Mouse (Mus musculus) embryonic facial prominence, embryonic 15.5 days (tissue): ENCODE results near the gene 1700049E17Rik2. TPM values are rescaled to one million over a fixed set of nuclear protein-coding genes. Genes with fewer than 3 reads are reported as not detected.
"Not testable (repeated sequence)": the region's sequence is repeated elsewhere in the genome, so short reads cannot be mapped to it uniquely, and the experiment has no call there.

ENCODE experiments used
- ATAC-seq: fragments of 200-750 bp; cut with Nextera tagmentation; 2 replicates; pipeline ENCODE4 v1.8.0; 2017; ENCODE audit warnings: low read depth, moderate TSS enrichment; ENCODE audit not compliant: insufficient number of reproducible peaks, low FRiP score, low TSS enrichment
- H3K27ac ChIP-seq: fragments of 300-500 bp; sonication (generic); replicated peaks from 2 replicates; pipeline ENCODE4 v1.5.1; 2015; ENCODE audit warnings: mild to moderate bottlenecking, inconsistent platforms
- H3K27me3 ChIP-seq: fragments of 300-500 bp; sonication (generic); 2 replicates; pipeline ENCODE4 v1.6.1; 2015; ENCODE audit warnings: inconsistent platforms
- H3K36me3 ChIP-seq: fragments of 300-500 bp; sonication (generic); 2 replicates; pipeline ENCODE4 v1.6.1; 2015; ENCODE audit warnings: mild to moderate bottlenecking, inconsistent platforms
- H3K4me1 ChIP-seq: fragments of 300-500 bp; sonication (generic); 2 replicates; pipeline ENCODE4 v1.6.1; 2015; ENCODE audit warnings: inconsistent platforms
- H3K4me2 ChIP-seq: fragments of 300-500 bp; sonication (generic); replicated peaks from 2 replicates; pipeline ENCODE4 v1.6.1; 2015; ENCODE audit warnings: mild to moderate bottlenecking, inconsistent platforms
- H3K4me3 ChIP-seq: fragments of 300-500 bp; sonication (generic); replicated peaks from 2 replicates; pipeline ENCODE4 v1.5.1; 2015; ENCODE audit warnings: mild to moderate bottlenecking, inconsistent platforms
- H3K9ac ChIP-seq: fragments of 300-500 bp; sonication (generic); 2 replicates; pipeline ENCODE4 v1.6.1; 2015; ENCODE audit warnings: inconsistent platforms
- H3K9me3 ChIP-seq: fragments of 300-500 bp; sonication (generic); replicated peaks from 2 replicates; pipeline ENCODE4 v1.6.1; 2016; ENCODE audit warnings: inconsistent platforms
- WGBS: fragments of 180-500 bp; shearing (Covaris S2); methylation state at CpG from one replicate; pipeline ENCODE4 v1.1.7; 2015; 5-methylcytosine and 5-hydroxymethylcytosine counted together
- polyA plus RNA-seq: library from polyadenylated mRNA; unstranded; fragments of >200 nt; fragmentation: Nextera tagmentation; extraction: Ambion mirVana; gene quantifications from 2 replicates; pipeline ENCODE4 v1.2.1, GENCODE M21; 2015

The 1700049E17Rik2 gene
- not detected in 2 replicates for polyA plus RNA-seq

DNA sequence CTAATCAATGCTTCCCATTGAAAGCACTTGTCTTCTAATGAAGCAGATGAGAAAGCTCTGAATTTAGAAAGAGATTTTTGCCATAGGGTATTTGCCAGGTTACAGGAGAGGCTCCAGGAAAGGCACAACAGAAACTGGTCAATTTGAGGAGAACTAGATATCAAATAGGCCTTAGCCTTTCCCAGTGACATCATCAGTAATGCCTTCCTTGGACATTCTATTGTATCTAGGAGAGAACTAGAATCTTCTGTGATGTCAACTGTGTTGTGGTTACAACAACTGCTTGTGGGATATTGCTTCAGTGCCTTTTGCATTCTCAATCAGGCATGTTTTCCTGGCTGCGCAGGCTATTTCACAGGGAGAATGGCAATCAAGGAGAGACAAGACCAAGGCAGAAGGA, at the start of gene 1700049E17Rik2:
Gene 1700049E17Rik2, plus strand, starts transcription at position 301 of the 400 bp plus-strand sequence.
- H3K4me3 ChIP-seq, H3K27ac ChIP-seq, H3K4me2 ChIP-seq, ATAC-seq, H3K4me1 ChIP-seq, H3K36me3 ChIP-seq, H3K27me3 ChIP-seq, H3K9ac ChIP-seq, H3K9me3 ChIP-seq: not testable (repeated sequence)
- no CpG with 5 or more reads among the region's 1 CpGs for WGBS

DNA sequence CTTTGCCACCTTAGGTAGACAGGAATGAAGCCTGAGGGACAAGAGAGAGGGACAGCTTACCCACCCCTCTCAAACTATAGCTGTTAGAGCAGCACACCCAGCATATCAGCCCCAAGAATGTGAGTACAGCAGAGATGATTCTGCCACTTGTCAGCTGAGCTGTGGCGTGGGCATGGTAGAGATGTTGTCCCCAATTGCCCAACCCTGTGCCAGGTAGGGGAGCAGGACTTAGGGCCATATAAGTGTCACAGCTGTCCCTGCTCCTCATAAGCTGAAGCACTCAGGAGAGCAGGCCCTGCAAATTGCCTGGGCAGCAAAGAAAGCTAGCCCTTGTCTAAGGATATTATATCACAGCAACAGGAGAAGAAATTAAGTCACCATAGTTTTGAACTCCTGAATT, 48.3 kb upstream of the 1700049E17Rik2 start:
- H3K4me3 ChIP-seq, H3K36me3 ChIP-seq, H3K27ac ChIP-seq, H3K4me2 ChIP-seq, H3K9me3 ChIP-seq, ATAC-seq, H3K9ac ChIP-seq, H3K4me1 ChIP-seq, H3K27me3 ChIP-seq: not testable (repeated sequence)
- 71% methylated on average over 1 of the region's 1 CpGs for WGBS

DNA sequence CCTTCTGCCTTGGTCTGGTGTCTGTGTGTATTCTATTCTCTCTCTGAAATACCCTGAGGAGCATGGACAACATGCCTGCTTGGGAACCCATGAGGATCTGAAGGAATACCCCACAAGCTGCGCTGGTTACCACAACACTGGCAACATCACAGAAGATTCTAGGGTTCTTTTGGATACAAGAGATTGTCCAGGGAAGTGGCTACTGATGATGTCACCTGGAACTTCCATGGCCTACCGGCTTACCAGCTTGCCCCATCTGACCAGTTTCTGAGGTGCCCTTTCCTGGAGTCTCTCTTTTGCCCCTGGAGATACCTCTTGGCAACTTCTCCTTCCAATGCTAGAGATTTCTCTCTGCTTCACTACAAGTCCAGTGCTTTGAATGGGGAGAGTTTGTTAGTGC, 17.5 kb upstream of the 1700049E17Rik2 start, which contains the start of gene Gm7970:
Gene Gm7970, minus strand, starts transcription at position 101 of the 400 bp plus-strand sequence.
- not testable (repeated sequence) for H3K27me3 ChIP-seq, H3K9me3 ChIP-seq, ATAC-seq, H3K4me1 ChIP-seq, H3K9ac ChIP-seq, H3K4me2 ChIP-seq, H3K27ac ChIP-seq, H3K36me3 ChIP-seq, H3K4me3 ChIP-seq
- WGBS = no CpG with 5 or more reads among the region's 2 CpGs

DNA sequence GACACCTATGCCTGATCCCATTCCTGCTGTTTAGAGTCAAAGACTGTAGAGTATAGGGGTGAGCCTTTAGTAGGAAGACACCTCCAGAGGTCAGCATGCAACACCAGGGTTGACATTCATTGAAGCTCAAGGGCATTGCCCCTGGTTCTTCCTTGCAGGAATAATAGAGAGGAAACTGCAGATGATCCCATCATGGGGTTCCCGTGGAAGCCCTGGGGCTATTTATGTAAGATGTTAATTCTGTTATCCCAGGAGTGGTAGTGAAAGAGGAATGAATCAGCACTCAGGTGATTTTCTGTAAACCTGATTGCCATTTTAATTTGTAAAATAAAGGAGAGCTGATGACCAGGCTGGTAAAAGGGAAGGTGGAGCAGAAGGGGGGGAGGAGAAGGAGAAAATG, 13.3 kb downstream of the 1700049E17Rik2 start:
- not testable (repeated sequence) for H3K9me3 ChIP-seq, H3K4me1 ChIP-seq, ATAC-seq, H3K27me3 ChIP-seq, H3K9ac ChIP-seq, H3K36me3 ChIP-seq, H3K27ac ChIP-seq, H3K4me3 ChIP-seq, H3K4me2 ChIP-seq
- WGBS = 59% methylated on average over 1 of the region's 1 CpGs

DNA sequence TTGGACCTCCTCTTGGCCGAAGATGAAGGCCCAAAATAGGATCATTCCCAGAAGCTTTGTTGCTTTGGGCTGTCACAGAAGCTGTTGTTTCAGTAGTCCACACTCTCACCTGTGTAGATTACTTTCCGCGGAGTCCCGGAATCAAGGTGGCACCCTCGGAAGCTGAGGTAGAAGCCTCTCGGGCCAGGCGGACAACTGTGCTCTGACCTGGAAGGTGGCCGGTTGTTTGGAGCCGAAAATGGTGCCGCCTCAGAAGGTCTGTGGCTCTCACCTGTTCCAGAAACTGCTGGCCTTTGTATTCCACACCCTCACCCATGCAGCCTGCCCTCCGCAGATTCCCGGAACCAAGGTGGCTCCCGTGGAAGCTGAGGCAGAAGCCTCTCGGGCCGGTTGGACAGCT, 27.9 kb downstream of the 1700049E17Rik2 start:
- H3K27ac ChIP-seq, H3K4me1 ChIP-seq, H3K4me3 ChIP-seq, H3K27me3 ChIP-seq, H3K4me2 ChIP-seq, H3K36me3 ChIP-seq, H3K9me3 ChIP-seq, ATAC-seq, H3K9ac ChIP-seq: not testable (repeated sequence)
- 92% methylated on average over 15 of the region's 15 CpGs for WGBS

DNA sequence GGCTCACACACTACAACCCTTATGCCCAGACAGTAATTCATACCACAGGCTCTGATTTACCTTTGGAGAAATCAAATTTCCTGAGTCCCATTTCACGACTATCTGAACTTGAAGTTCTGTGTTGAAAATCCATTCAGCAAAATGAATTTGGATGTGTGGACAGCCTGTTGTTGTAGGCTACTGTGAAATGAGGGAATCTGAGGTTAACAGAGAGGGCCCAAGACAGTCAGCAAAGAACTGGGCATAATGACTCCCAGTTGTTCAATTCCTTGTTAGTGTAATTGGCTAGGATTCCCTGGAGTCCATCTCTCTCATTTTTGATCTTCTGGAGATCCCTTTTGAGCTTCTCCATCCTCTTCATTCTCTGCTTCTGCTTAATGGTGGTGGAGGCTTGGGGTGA, 37.7 kb downstream of the 1700049E17Rik2 start:
- not testable (repeated sequence) for H3K9me3 ChIP-seq

DNA sequence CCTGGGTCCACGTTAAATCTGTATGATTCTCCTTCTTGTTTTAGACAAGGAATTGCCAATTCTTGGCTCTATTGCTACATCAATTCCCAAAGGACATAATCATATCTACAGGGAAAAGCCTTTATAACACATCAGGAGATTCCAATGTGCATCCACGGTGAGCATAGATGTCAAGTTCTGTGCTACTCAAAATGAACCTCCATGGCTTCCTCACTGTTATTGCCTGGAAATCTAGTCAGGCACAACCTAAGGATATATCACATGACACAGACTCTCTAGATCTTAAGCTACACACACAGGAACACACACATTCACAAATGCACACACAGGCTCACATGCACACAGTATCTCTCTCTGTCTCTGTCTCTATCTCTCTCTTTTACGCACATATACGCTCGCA, 49.5 kb downstream of the 1700049E17Rik2 start:
- not testable (repeated sequence) for H3K9ac ChIP-seq, H3K36me3 ChIP-seq, H3K4me3 ChIP-seq, H3K4me1 ChIP-seq, H3K27ac ChIP-seq, ATAC-seq, H3K9me3 ChIP-seq, H3K27me3 ChIP-seq, H3K4me2 ChIP-seq
- 87% methylated on average over 5 of the region's 5 CpGs for WGBS

More for the DNA sequence above, 37.7 kb downstream of the 1700049E17Rik2 start:
- not testable (repeated sequence) for H3K4me2 ChIP-seq, H3K27ac ChIP-seq, H3K27me3 ChIP-seq, H3K9ac ChIP-seq, H3K4me1 ChIP-seq, H3K36me3 ChIP-seq, H3K4me3 ChIP-seq, ATAC-seq
- WGBS = 77% methylated on average over 1 of the region's 1 CpGs

DNA sequence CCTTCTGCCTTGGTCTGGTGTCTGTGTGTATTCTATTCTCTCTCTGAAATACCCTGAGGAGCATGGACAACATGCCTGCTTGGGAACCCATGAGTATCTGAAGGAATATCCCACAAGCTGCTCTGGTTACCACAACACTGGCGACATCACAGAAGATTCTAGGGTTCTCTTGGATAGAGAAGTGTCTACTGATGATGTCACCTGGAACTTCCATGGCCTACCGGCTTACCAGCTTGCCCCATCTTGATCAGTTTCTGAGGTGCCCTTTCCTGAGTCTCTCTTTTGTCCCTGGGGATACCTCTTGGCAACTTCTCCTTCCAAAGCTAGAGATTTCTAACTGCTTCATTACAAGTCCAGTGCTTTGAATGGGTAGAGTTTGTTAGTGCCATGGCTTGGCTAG, 51.5 kb downstream of the 1700049E17Rik2 start, which contains the start of gene Gm3072:
Gene Gm3072, minus strand, starts transcription at position 101 of the 400 bp plus-strand sequence.
- not testable (repeated sequence) for H3K4me2 ChIP-seq, H3K4me1 ChIP-seq, H3K36me3 ChIP-seq, H3K9ac ChIP-seq, H3K4me3 ChIP-seq, H3K27ac ChIP-seq, ATAC-seq, H3K27me3 ChIP-seq, H3K9me3 ChIP-seq
- WGBS = 75% methylated on average over 1 of the region's 2 CpGs

DNA sequence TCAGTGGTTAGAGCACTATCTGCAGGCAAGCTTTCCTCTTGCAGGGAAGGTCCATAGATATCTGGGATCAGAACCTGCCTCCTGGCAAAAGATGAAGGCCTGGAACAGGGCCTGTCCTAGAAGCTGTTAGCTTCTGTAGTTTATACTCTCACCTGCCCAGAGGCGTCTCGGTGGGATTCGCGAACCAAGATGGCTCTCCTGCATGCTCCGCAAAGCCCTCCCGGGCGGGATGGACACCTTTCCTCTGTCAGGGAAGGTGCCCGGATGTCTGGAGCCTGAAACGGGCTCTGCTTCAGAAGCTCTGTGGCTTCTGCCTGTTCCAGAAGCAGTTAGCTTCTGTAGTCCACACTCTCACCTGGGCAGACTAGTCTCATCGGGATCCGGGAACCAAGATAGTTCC, 57.1 kb downstream of the 1700049E17Rik2 start:
- not testable (repeated sequence) for H3K4me3 ChIP-seq, H3K9ac ChIP-seq, H3K4me1 ChIP-seq, H3K27me3 ChIP-seq, H3K9me3 ChIP-seq, ATAC-seq, H3K4me2 ChIP-seq, H3K27ac ChIP-seq, H3K36me3 ChIP-seq
- WGBS = 88% methylated on average over 10 of the region's 11 CpGs

Other genes with a start within 250 kb of the 1700049E17Rik2 start
- not detected in 2 replicates for gene Gm5798, start 224.6 kb upstream of the 1700049E17Rik2 start, polyA plus RNA-seq
- gene Gm7945, start 186.8 kb upstream of the 1700049E17Rik2 start, polyA plus RNA-seq = not detected in 2 replicates
- not detected in 2 replicates for gene Gm6482, start 164.9 kb upstream of the 1700049E17Rik2 start, polyA plus RNA-seq
- gene Gm7954, start 119.7 kb upstream of the 1700049E17Rik2 start, polyA plus RNA-seq = not detected in 2 replicates
- not detected in 2 replicates for gene Gm3486, start 83.7 kb upstream of the 1700049E17Rik2 start, polyA plus RNA-seq
- gene Gm7970, start 17.6 kb upstream of the 1700049E17Rik2 start, polyA plus RNA-seq = not detected in 2 replicates
- gene Gm3072, start 51.4 kb downstream of the 1700049E17Rik2 start, polyA plus RNA-seq = not detected in 2 replicates
- not detected in 2 replicates for gene Gm3676, start 73.3 kb downstream of the 1700049E17Rik2 start, polyA plus RNA-seq
- not detected in 2 replicates for gene Gm8068, start 128.7 kb downstream of the 1700049E17Rik2 start, polyA plus RNA-seq
- gene Gm7929, start 177.4 kb downstream of the 1700049E17Rik2 start, polyA plus RNA-seq = not detected in 2 replicates
- gene Gm47189, start 199.2 kb downstream of the 1700049E17Rik2 start, polyA plus RNA-seq = not detected in 2 replicates